Mouse (Mus musculus) T-helper 2 cell (primary cell): Measurements from ENCODE around the gene Siae.

Experiments used
- in situ Hi-C: fragments of 300-600 bp; cut with MboI, MseI; formaldehyde crosslinking; loops from one replicate; pipeline ENCODE4 v1.15.1; 2025; ENCODE audit warnings: high pct_unique_total_duplicates

Siae gene

DNA sequence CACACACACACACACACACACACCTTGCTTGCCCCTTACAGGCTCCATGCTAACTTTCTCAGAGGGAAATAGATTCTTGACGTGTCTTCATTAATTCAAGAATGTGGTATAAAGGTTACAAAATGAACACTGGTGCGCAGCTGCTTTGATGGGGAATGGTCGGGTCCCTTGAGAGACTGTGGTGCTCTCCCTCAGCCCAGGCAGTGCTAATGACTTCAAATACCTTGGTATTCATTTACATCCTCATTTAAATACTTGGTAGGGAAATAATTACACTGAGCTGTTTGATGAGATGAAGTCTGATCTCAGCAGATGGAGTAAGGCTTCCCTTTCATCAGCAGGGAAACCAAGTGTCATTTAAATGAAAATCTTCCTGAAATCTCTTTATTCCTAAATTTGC, 69.6 kb downstream of the Siae start:
- in situ Hi-C loops, result no loop called here

- in situ Hi-C loops, result no loop called here
Observed at GRCm38 (mm10) chr9:37625641-37626040, 70.1 kb downstream of the Siae start.

DNA sequence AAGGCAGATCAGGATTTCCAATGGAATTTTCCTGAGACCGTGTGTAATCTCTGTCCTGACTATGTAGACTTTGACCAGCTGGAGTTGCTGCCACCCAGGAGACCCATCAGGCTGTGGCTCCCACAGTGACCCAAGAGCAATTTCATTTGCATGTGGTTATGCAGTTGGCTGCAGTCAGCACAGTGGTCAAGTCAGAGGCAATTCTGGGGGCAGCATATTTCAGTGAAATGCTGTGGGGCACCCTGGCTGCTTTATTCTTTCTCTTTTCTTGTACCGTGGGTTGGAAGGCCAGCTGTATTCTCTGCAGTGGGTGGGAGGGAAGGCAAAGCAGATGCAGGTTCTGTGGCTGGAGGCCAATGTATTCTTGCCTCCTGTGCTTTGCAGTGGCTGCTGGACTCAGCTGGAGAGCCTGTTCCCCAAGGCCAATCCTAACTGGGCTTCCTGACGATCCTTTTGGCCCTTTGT, 70.6 kb downstream of the Siae start:
- in situ Hi-C loops, result no loop called here

- in situ Hi-C loops, result no loop called here
Observed at GRCm38 (mm10) chr9:37627263-37627662, 71.8 kb downstream of the Siae start.

DNA sequence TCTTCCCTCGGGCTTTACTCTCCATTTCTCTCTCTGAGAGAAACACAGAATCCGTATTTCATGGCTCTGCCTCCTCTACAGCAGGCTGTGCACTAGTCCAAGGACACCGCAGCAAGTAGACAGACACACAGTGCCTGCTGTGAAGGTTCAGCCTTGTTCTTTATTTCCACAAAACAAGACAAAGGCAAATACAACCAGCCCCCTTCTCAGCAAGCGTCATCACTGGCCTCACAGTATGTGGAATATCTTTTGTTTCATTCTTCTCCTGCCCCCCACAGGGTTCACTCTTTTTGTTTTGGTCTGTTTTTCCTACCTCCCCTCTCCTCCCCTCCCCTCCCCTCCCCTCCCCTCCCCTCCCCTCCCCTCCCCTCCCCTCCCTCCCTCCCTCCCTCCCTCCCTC, 73.1 kb downstream of the Siae start:
- in situ Hi-C loops, result no loop called here

- in situ Hi-C loops, result no loop called here
Observed at GRCm38 (mm10) chr9:37629941-37630340, 74.4 kb downstream of the Siae start.

DNA sequence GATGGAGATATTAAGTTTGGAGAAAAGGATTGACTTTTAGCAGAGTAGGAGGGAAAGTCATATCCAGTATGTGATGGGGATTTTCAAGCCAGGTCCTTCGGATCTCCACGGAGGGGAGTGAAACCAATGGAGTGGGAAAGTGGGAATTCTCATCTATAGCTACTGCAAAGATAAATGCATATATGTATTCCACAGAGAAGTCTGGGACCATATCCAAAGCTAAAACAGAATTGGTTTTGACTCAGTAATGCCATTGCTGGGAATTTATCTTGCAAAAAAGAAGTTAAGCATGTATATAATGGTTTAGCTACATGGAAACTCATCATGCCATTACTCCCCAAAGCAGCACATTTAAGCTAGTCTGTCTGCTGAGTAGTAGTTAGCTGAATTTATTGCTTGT, 76.8 kb downstream of the Siae start:
- in situ Hi-C loops, result no loop called here

DNA sequence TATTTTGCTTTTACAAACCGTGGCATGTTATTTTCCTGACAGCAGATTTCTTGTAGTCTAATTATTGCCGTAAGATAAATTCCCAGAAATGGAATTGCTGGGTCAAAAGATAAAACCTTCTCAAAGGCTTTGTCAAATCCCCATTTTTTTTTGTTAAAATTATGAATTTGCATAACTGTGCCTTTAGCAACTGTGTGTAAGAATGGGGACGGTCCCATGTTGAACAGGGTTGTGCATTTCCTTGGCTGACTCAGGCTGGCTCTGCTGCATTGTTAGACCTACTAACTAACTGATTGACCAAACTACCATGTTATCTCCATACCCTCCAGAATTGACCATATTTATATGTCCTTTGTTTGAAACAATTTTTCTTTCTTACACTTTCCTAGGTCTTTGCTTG, 78.8 kb downstream of the Siae start:
- in situ Hi-C loops, result no loop called here

- in situ Hi-C loops, result no loop called here
Observed at GRCm38 (mm10) chr9:37636335-37636734, 80.8 kb downstream of the Siae start.

- in situ Hi-C loops, result no loop called here
Observed at GRCm38 (mm10) chr9:37636800-37637542, 81.5 kb downstream of the Siae start.

DNA sequence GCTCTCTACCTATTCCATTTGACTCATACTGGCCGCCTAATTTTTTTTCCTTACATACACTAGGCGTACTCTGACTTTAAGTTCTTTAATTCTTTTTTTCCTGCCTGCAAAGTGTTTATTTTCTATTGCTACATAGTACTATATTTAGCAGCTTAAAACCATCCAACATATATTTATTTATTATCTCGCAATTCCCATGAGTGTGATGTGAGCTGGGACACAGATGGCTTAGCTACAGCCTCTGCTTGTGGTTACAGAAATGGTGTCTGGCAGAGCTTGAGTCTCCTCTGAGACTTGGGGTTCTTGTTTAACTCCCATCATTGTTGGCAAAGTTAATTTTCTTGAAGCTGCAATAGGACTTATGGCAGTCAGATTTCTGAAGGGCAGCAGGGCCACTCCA, 83.2 kb downstream of the Siae start:
- in situ Hi-C loops, result no loop called here

GRCm38 (mm10) chr9:37646246-37646645, 90.7 kb downstream of the Siae start:
- in situ Hi-C loops, result no loop called here

DNA sequence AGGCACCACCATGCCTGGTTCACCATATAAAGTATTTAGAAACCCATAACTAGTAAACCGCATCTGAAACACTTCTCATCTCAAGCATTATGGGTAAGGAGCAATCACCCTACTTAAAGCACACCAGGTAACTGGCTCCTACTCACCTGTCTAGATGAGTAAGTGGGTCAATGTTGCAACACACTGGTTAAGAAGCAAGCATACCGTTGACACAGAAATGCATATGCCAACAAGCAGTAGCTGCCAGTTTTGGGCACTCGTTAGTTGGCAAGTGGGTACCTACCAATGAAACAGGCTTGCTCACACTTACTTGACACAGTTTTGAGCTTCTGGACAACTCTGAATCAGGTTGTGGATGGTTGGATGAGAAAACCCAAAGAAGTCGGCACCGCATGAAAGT, 95.1 kb downstream of the Siae start:
- in situ Hi-C loops, result no loop called here

- in situ Hi-C loops, result no loop called here
Observed at GRCm38 (mm10) chr9:37653836-37654235, 98.3 kb downstream of the Siae start.

- in situ Hi-C loops, result no loop called here
Observed at GRCm38 (mm10) chr9:37655961-37656360, 100.5 kb downstream of the Siae start.

GRCm38 (mm10) chr9:37656439-37656881, 101.0 kb downstream of the Siae start:
- in situ Hi-C loops, result no loop called here

DNA sequence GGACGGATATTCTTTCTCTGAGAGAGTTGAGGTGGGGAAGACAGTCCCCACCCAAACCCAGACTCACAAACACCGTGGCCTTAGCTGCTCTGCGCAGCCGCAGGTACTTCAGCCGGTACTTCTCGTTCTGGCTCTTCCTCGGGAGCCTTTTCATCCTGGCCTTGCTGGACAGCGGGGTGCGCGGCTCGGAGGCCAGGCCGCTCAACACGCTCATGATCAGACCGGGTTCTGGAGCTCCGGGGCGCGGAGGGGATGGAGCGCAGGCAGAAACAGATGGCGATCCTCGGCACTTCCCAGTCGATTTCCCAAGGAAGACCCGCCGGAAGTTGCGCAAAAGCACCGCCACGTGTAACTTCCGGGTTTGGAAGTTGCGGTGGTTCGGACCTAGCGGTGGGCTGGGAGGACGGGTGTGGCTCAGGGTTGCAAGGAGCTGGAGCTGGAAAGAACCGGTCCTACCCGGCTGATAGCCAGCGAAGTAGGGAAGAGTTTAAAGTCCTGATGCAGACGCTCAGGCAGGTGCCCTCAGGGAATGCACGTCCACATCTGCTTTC, 101.5 kb downstream of the Siae start, which contains the start of gene Tbrg1:
Gene Tbrg1, minus strand, starts transcription at position 382 of the 551 bp plus-strand sequence.
- in situ Hi-C loops, result no loop called here

DNA sequence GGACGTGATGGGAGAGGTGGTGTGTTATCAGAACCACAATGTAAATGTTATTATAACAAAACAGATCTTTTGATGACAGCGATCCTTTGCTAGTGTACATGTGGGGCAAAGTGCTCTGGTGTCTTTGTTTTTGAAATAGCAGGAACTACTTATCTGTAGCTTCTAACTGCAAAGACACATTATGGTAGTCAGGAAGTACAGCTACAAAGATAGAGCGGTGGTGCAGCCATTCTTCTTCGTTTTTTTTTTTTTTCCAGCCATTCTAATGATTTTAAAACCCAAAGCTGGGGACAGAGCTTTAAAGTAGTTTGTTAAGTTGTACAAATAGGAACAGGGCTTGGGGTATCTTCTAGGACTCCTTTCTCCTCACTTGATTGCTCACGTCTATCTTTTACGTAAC, 103.9 kb downstream of the Siae start:
- in situ Hi-C loops, result no loop called here

DNA sequence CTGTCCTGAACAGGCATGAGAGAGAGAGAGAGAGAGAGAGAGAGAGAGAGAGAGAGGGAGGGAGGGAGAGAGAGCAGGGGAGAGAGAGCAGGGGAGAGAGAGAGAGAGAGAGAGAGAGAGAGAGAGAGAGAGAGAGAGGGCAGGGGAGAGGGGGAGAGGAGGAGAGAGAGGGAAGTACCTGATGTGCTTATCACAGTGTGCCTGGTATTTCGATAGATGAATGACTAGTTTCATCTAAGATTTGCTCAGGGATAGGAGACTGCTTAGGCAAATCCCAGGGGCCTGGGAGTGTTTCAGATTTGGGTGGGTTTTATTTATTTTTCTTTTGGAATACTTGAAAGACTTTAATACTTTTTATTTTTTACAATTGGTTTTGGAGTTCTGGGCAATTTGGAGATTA, 107.7 kb downstream of the Siae start:
- in situ Hi-C loops, result no loop called here

DNA sequence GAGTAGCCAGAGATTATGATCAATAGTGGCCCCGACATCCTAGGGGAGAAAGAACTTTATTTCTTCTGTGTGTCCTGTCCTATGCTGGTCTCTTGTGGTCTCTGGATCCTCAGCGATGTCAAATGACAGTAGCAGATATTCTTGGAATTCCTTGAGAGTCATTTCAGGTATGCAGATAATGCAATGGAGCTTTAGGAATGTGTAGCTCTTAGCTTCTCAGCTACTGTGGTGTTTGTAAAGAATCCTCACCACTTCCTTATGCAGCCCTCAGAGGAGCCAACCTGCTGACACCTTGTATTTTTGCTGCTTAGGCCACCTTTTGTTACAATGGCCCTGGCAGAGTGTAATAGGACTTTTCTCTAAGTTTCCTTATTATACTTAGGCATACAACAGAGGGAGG, 109.1 kb downstream of the Siae start:
- in situ Hi-C loops, result no loop called here

DNA sequence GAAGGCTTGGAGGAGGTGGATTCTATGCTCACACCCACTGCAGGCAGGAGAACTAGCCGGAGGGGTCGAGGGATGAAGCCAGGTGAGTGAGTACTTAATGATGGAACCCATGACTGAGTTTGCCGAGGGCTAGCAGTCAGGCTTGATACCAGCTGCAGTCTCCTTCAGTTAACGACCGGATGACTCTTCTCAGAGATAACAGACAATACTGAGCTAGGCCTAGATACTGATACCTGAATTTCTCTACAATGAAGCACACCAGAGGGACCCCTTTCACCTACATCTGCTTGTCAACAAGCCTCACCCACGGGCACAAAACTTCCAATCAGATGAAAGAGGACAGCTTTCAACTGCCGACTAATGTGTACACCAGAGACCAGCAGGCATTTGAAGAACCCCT, 110.5 kb downstream of the Siae start:
- in situ Hi-C loops, result no loop called here

GRCm38 (mm10) chr9:37669115-37669514, 113.6 kb downstream of the Siae start, which contains the start of gene Panx3:
Panx3 (minus strand) TSS chr9:37669235.
- in situ Hi-C loops, result no loop called here

DNA sequence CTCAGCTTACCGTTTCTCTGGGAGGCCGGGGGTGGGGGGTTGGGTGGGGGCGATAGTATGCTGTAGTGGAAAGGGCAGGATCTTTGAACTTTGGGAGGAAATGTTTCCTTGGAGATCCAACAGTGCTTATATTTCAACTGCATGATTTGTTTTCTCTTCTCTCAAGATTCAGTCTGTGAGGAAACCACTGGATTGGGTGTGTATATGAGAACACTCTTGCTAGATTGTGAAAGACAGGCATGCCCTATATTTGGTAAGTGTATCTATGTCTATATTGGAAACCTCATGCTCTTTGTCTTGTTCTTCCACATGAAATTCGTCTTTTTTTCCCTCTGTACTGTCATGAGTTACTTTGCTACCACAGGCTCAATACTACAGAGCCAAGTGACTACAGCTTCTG, 114.2 kb downstream of the Siae start:
- in situ Hi-C loops, result no loop called here
